Mouse (Mus musculus): ENCODE measurements at regions not wholly inside any gene's neighbourhood (a gene's known extent, or its start where the extent isn't known, plus 50 kb on each side); places are given as distances from the start of the nearest gene placed in this dataset.

DNA sequence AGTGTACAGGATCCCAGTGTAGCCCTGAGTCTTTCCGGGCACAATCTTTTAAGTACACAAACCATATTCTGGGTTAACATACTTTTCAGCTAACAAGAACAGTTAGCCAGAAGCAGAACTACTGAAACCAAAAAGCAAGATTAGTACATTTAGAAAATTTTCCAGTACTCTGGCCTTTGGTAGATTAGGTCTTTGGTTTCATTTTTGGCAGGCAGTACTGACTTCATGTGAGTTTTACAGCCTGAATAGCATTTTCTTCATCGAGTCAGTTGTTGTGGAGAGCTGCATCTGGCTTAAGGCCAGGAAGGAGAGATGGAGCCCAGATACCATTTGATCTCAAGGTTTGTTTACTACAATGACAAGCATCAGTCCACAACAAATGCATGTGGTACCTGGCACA, 51.3 kb upstream of the Ins2 start:
- no peak for TF ChIP-seq CTCF (IDR thresholded peaks at IDR 0.05; ENCODE audit: extremely low read depth, insufficient read depth, low read length)
- no peak for TF ChIP-seq POLR2A (IDR thresholded peaks at IDR 0.05; ENCODE audit: extremely low read depth, insufficient read depth, low read length)

Measured in cortical plate, adult 2 months (tissue).